In genomic region chr11:32768642-32769343, GRCm38 (mm10) we compare ENCODE assay signal across 15 mouse cellular contexts. TPM values are rescaled to one million over a fixed set of nuclear protein-coding genes. Genes with fewer than 3 reads are reported as not detected.
DNase-seq lines count a peak whose midpoint lies in the region; ATAC-seq and TF ChIP-seq lines count a peak whose summit lies in the region.
"Had no signal": no experiment of that assay in that cellular context is flagged by ENCODE, and none has a peak within 500 bp of the region (broad histone marks: within the 10 kb centered on the region; RNA-seq: fewer than 3 reads in every experiment).

No protein-coding gene starts in this region.

- ATAC-seq in liver, embryonic 14.5 days (ENCODE audit: insufficient read depth), result no peak
- ATAC-seq in liver, embryonic 11.5 days (replicated peaks; ENCODE audit: low FRiP score), result no peak
- ATAC-seq in midbrain, postnatal 0 days (ENCODE audit: low FRiP score), result no peak
- ATAC-seq: intestine, embryonic 15.5 days; lung, postnatal 0 days; midbrain, embryonic 16.5 days had no signal

- peak; percentile 40 for TF ChIP-seq CTCF in liver, embryonic 14.5 days (IDR thresholded peaks at IDR 0.05; ENCODE audit: low read depth)
- peak; percentile 35 for TF ChIP-seq CTCF in ES-Bruce4 (IDR thresholded peaks at IDR 0.05; ENCODE audit: low read depth, low read length)
- no peak for TF ChIP-seq CTCF in midbrain, postnatal 0 days (IDR thresholded peaks at IDR 0.05)

- DNase-seq in liver, embryonic 14.5 days (ENCODE audit: low read depth in 3 of 3, low spot score in 3 of 3), result no peak
- no peak for DNase-seq in liver, embryonic 11.5 days (ENCODE audit: low spot score)
- peak; percentile 61 for DNase-seq in induced T-regulatory cell, adult 2 months (ENCODE audit: low read depth)
- peak; percentile 50 for DNase-seq in thymus, postnatal 14 days
- DNase-seq in midbrain, postnatal 0 days (ENCODE audit: low spot score), result no peak
- no peak for DNase-seq in ovary, postnatal 36 days (ENCODE audit: low spot score)
- no peak for DNase-seq in hindbrain, embryonic 10.5 days (ENCODE audit: low spot score)

- no peak overlapping the region for H3K4me3 ChIP-seq in liver, embryonic 14.5 days (ENCODE audit: insufficient read depth in 1 of 2, low read depth in 2 of 2, low read length in 2 of 2)
- no peak overlapping the region for H3K4me3 ChIP-seq in liver, embryonic 11.5 days (ENCODE audit: low read depth, low read length)
- H3K4me3 ChIP-seq in ES-Bruce4 (ENCODE audit: low read depth, low read length), result no peak overlapping the region
- no peak overlapping the region for H3K4me3 ChIP-seq in midbrain, postnatal 0 days (ENCODE audit: low read depth, low read length)
- H3K4me3 ChIP-seq in hindbrain, embryonic 10.5 days, result no peak overlapping the region
- H3K4me3 ChIP-seq: intestine, embryonic 15.5 days had no signal

- H3K27ac ChIP-seq in liver, embryonic 14.5 days, result no peak overlapping the region
- H3K27ac ChIP-seq in liver, embryonic 11.5 days (ENCODE audit: low read depth, low read length), result no peak overlapping the region
- no peak overlapping the region for H3K27ac ChIP-seq in ES-Bruce4 (ENCODE audit: insufficient read depth, low read length)
- H3K27ac ChIP-seq in midbrain, postnatal 0 days (ENCODE audit: low read depth, low read length), result no peak overlapping the region
- no peak overlapping the region for H3K27ac ChIP-seq in hindbrain, embryonic 10.5 days
- H3K27ac ChIP-seq: intestine, embryonic 15.5 days had no signal

- no peak for TF ChIP-seq POLR2A in ES-Bruce4 (IDR thresholded peaks at IDR 0.05; ENCODE audit: insufficient read depth, low read length)

- no peak overlapping the region for H3K9ac ChIP-seq in liver, embryonic 14.5 days (replicated peaks)
- H3K9ac ChIP-seq in liver, embryonic 11.5 days (ENCODE audit: low read depth, low read length), result no peak overlapping the region
- H3K9ac ChIP-seq in ES-Bruce4 (ENCODE audit: low read depth, poor library complexity, severe bottlenecking), result no peak overlapping the region
- H3K9ac ChIP-seq in midbrain, postnatal 0 days (replicated peaks; ENCODE audit: low read length, poor library complexity, severe bottlenecking), result no peak overlapping the region
- H3K9ac ChIP-seq: intestine, embryonic 15.5 days had no signal

- no peak overlapping the region for H3K4me2 ChIP-seq in liver, embryonic 14.5 days (ENCODE audit: low read depth)
- H3K4me2 ChIP-seq in liver, embryonic 11.5 days, result no peak overlapping the region
- no peak overlapping the region for H3K4me2 ChIP-seq in midbrain, postnatal 0 days (ENCODE audit: low read depth, low read length, poor library complexity, severe bottlenecking)
- H3K4me2 ChIP-seq: intestine, embryonic 15.5 days had no signal

- H3K36me3 ChIP-seq in liver, embryonic 14.5 days (replicated peaks; ENCODE audit: control insufficient read depth, insufficient read depth, low read depth), result no peaks in the 10 kb centered on the region
- H3K36me3 ChIP-seq in liver, embryonic 11.5 days (ENCODE audit: control insufficient read depth, insufficient read depth, low read length), result no peaks in the 10 kb centered on the region
- H3K36me3 ChIP-seq in ES-Bruce4 (ENCODE audit: control insufficient read depth, insufficient read depth, low read length, poor library complexity, severe bottlenecking), result no peaks in the 10 kb centered on the region
- H3K36me3 ChIP-seq in midbrain, postnatal 0 days (ENCODE audit: insufficient read depth, low read length), result no peaks in the 10 kb centered on the region
- H3K36me3 ChIP-seq in hindbrain, embryonic 10.5 days, result no peaks in the 10 kb centered on the region
- H3K36me3 ChIP-seq: intestine, embryonic 15.5 days had no signal

- 54% methylated on average over 12 of the region's 12 CpGs for WGBS in liver, embryonic 14.5 days (ENCODE audit: insufficient replicate concordance)
- WGBS in liver, embryonic 11.5 days, result 60% methylated on average over 12 of the region's 12 CpGs
- WGBS in midbrain, postnatal 0 days, result 83% methylated on average over 12 of the region's 12 CpGs
- 83% methylated on average over 12 of the region's 12 CpGs for WGBS in hindbrain, embryonic 10.5 days

- H3K4me1 ChIP-seq in liver, embryonic 14.5 days (replicated peaks; ENCODE audit: control insufficient read depth in 2 of 2, insufficient read depth in 2 of 2, low read length in 1 of 2), result no peaks in the 10 kb centered on the region
- H3K4me1 ChIP-seq in liver, embryonic 11.5 days (replicated peaks; ENCODE audit: control insufficient read depth, insufficient read depth, low read length), result no peaks in the 10 kb centered on the region
- no peaks in the 10 kb centered on the region for H3K4me1 ChIP-seq in ES-Bruce4 (ENCODE audit: control insufficient read depth, insufficient read depth, low read length)
- no peaks in the 10 kb centered on the region for H3K4me1 ChIP-seq in midbrain, postnatal 0 days (ENCODE audit: insufficient read depth, low read length)
- H3K4me1 ChIP-seq in hindbrain, embryonic 10.5 days (replicated peaks), result peaks cover 6% of the 10 kb centered on the region; the same call in 1 of the 2 replicates

- TF ChIP-seq EP300 in liver, embryonic 14.5 days (IDR thresholded peaks at IDR 0.05; ENCODE audit: low read depth), result no peak
- TF ChIP-seq EP300 in ES-Bruce4 (IDR thresholded peaks at IDR 0.05; ENCODE audit: insufficient read depth, low read depth, low read length), result no peak

- H3K9me3 ChIP-seq in liver, embryonic 14.5 days (ENCODE audit: control insufficient read depth, low read length), result no peaks in the 10 kb centered on the region
- H3K9me3 ChIP-seq in liver, embryonic 11.5 days (ENCODE audit: control insufficient read depth, low read length), result no peaks in the 10 kb centered on the region
- no peaks in the 10 kb centered on the region for H3K9me3 ChIP-seq in ES-Bruce4 (replicated peaks; ENCODE audit: control insufficient read depth, insufficient read depth, low read length, poor library complexity, severe bottlenecking)
- no peaks in the 10 kb centered on the region for H3K9me3 ChIP-seq in midbrain, postnatal 0 days (ENCODE audit: low read length)
- H3K9me3 ChIP-seq in hindbrain, embryonic 10.5 days, result no peaks in the 10 kb centered on the region
- H3K9me3 ChIP-seq: intestine, embryonic 15.5 days had no signal

- H3K27me3 ChIP-seq in liver, embryonic 14.5 days (ENCODE audit: control insufficient read depth, insufficient read depth, low read length), result no peaks in the 10 kb centered on the region
- H3K27me3 ChIP-seq in liver, embryonic 11.5 days (replicated peaks; ENCODE audit: control insufficient read depth, insufficient read depth, low read length), result no peaks in the 10 kb centered on the region
- no peaks in the 10 kb centered on the region for H3K27me3 ChIP-seq in ES-Bruce4 (ENCODE audit: control insufficient read depth, insufficient read depth, low read length, poor library complexity, severe bottlenecking)
- H3K27me3 ChIP-seq in midbrain, postnatal 0 days (ENCODE audit: insufficient read depth, low read length), result no peaks in the 10 kb centered on the region
- H3K27me3 ChIP-seq in hindbrain, embryonic 10.5 days (ENCODE audit: insufficient read depth, poor library complexity, severe bottlenecking), result no peaks in the 10 kb centered on the region
- H3K27me3 ChIP-seq: intestine, embryonic 15.5 days had no signal

RNA-seq across cellular contexts. Expression of gene Smim23, which starts 55.6 kb away (rescaled TPM):
- not detected in 2 replicates for polyA plus RNA-seq in liver, embryonic 14.5 days (2012; rRNA removed)
- polyA plus RNA-seq in liver, embryonic 14.5 days (2014; fragmentation: Nextera tagmentation; extraction: Ambion mirVana), result not detected in 2 replicates
- polyA plus RNA-seq in liver, embryonic 11.5 days (2014; fragmentation: Nextera tagmentation; extraction: Ambion mirVana), result not detected in 2 replicates
- polyA plus RNA-seq in ES-Bruce4 (2011; ENCODE audit: insufficient read depth, insufficient read length, low read depth, missing spikeins), result not detected in 2 replicates
- not detected in 2 replicates for total RNA-seq in midbrain, postnatal 0 days (2014; rRNA removed)
- not detected in 2 replicates for polyA plus RNA-seq in midbrain, postnatal 0 days (2015; fragmentation: Nextera tagmentation; extraction: Ambion mirVana)
- not detected in 2 replicates for polyA plus RNA-seq in hindbrain, embryonic 10.5 days (2016; fragmentation: Nextera tagmentation; extraction: Ambion mirVana)
- total RNA-seq: gastrocnemius, adult 8-10 months; layer of hippocampus, postnatal 25 days had no signal
- polyA plus RNA-seq: cortical plate, adult 2 months; heart, embryonic 16.5 days; intestine, embryonic 15.5 days; lung, postnatal 0 days; midbrain, embryonic 16.5 days had no signal

Comparison
In these comparisons a context has a peak if more than half of its experiments do, and no peak if none do; other contexts are left out.
1. DNase-seq: peak in induced T-regulatory cell, adult 2 months (single experiment) and thymus, postnatal 14 days (single experiment); none in liver, embryonic 14.5 days (0 of 3), liver, embryonic 11.5 days (single experiment), midbrain, postnatal 0 days (single experiment), ovary, postnatal 36 days (single experiment) and hindbrain, embryonic 10.5 days (single experiment).